Mouse (Mus musculus) heart, embryonic 10.5 days (tissue): ENCODE measurements at regions not wholly inside any gene's neighbourhood (a gene's known extent, or its start where the extent isn't known, plus 50 kb on each side); places are given as distances from the start of the nearest gene placed in this dataset.

Source experiments
- DNase-seq: peaks from one replicate; pipeline ENCODE4 v3.0.0-alpha.2; 2017; ENCODE audit warnings: low spot score
- H3K27ac ChIP-seq: fragments of 300-500 bp; sonication (generic); 2 replicates; pipeline ENCODE4 v1.5.1; 2016; ENCODE audit warnings: mild to moderate bottlenecking
- H3K27me3 ChIP-seq: fragments of 300-500 bp; sonication (generic); 2 replicates; pipeline ENCODE4 v1.6.1; 2016; ENCODE audit warnings: mild to moderate bottlenecking; ENCODE audit not compliant: poor library complexity, insufficient read depth, severe bottlenecking
- H3K36me3 ChIP-seq: fragments of 300-500 bp; sonication (generic); 2 replicates; pipeline ENCODE4 v1.6.1; 2016; ENCODE audit warnings: mild to moderate bottlenecking, moderate library complexity
- H3K4me1 ChIP-seq: fragments of 300-500 bp; sonication (generic); 2 replicates; pipeline ENCODE4 v1.6.1; 2016; ENCODE audit warnings: mild to moderate bottlenecking
- H3K4me3 ChIP-seq: fragments of 300-500 bp; sonication (generic); 2 replicates; pipeline ENCODE4 v1.5.1; 2016; ENCODE audit warnings: mild to moderate bottlenecking, moderate library complexity
- H3K9me3 ChIP-seq: fragments of 300-500 bp; sonication (generic); 2 replicates; pipeline ENCODE4 v1.6.1; 2016; ENCODE audit warnings: mild to moderate bottlenecking, moderate library complexity
- WGBS: fragments of 180-500 bp; shearing (Covaris S2); methylation state at CpG from one replicate; pipeline ENCODE4 v1.1.7; 2016; 5-methylcytosine and 5-hydroxymethylcytosine counted together

- DNase-seq = no peak
Observed at GRCm38 (mm10) chr14:46225851-46226608, 153.2 kb upstream of the Gm15217 start.

DNA sequence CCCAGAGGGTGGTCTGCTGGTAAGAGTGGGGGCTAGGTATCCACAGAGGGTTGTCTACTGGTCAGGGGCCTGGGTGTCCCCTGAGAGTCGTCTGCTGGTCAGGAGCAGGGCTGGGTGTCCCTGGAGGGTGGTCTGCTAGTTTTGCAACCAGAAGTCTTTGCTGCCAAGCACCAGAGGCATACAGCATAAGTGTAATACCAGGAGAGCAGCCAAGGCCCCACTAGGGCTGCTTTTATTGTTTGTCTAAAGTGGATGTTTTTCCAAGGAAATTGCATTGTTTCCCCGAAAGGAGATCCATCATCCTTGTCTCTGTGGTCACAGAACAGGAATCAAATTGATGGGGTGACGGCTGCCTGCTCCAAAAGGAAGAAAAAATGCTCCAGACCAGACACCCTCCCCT, 145.2 kb upstream of the Gm15217 start:
- DNase-seq = no peak
- H3K4me1 ChIP-seq = no peaks in the 10 kb centered on the region
- H3K27me3 ChIP-seq = no peaks in the 10 kb centered on the region
- H3K27ac ChIP-seq = no peak overlapping the region
- no peak overlapping the region for H3K4me3 ChIP-seq
- WGBS = 36% methylated on average over 3 of the region's 3 CpGs
- H3K36me3 ChIP-seq = no peaks in the 10 kb centered on the region
- no peaks in the 10 kb centered on the region for H3K9me3 ChIP-seq

More at GRCm38 (mm10) chr14:46225851-46226608, 153.2 kb upstream of the Gm15217 start:
- Histone ChIP-seq H3K4me1 (no peaks in the 10 kb centered on the region), H3K27ac (no peak overlapping the region), H3K36me3 (no peaks in the 10 kb centered on the region), H3K9me3 (no peaks in the 10 kb centered on the region), H3K4me3 (no peak overlapping the region), H3K27me3 (no peaks in the 10 kb centered on the region)
- 56% methylated on average over 6 of the region's 6 CpGs for WGBS

DNA sequence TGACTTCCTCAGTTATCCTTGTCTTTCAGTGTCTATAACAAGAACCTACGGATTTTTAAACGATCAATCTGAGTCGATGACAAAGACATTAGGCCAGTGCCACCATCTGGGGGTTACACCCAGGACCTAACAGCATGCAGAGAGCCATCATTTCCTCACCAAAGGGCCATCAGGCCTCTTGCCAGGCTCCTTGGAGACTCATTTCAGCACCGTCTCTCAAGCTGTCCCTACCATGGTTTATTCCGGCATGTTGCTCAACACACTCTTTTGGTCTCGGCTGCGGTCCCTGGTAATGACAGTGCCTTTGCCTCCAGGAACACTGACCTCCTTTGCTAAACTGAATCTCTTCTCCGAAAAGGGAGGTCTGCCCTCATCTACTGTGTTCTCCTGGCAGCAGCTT, 144.4 kb upstream of the Gm15217 start:
- Histone ChIP-seq H3K4me3 (no peak overlapping the region), H3K9me3 (no peaks in the 10 kb centered on the region), H3K27ac (no peak overlapping the region), H3K27me3 (no peaks in the 10 kb centered on the region), H3K36me3 (no peaks in the 10 kb centered on the region), H3K4me1 (no peaks in the 10 kb centered on the region)
- no peak for DNase-seq
- WGBS = 86% methylated on average over 8 of the region's 8 CpGs

DNA sequence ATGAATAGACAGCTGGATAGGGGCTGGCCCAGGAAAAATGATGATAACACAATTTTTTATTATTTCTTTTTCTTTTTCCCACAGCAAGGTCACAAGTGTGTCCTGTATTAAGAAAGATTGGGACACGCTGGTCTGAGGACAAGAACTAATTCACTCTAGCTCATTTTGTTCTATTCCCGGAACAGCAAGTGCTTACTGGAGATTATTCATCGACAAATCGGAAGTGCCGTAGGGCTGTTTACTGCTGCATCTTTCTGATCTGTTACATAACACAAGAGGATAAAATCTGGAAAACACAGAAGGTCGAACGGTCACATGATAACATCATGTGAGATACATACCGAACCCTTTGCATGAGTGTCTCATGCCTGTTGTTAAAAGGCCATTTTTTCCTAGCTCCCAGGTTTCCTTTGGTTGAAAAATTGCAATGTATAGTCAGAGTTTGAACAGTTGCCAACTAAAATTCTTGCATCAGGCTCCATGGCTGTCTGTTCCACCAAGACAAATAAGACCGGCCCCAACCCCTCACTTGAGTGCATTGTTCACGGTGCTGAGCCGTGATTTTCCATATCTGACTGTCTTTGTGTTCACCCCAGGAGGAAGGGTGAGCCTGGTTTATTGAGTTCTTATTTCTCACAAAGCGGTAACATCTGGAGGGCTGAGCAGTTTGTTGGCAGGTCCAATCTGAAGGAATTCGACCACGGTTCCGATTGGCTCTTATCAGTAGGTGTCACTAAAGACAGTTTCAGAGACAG, 139.0 kb upstream of the Gm15217 start:
- no peaks in the 10 kb centered on the region for H3K36me3 ChIP-seq

DNA sequence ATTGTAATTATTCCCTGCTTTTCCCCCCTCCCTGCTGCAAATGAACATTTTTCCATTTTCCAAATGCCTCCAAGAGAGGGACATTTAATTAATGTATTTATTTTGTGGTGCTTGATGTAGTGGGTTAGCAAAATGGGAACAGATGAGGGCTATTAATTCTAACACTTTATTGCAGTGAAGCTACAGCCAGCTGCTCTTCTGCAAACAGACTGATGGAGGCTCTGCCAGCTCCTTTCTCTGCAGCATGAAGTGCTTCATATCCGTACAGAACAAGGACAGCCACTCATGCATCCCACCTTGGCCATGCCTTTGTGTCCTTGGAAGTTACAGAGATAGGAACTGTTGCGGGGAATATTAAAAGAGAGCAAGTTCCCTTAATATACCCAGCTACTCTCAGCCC, 138.3 kb upstream of the Gm15217 start:
- Histone ChIP-seq H3K4me1 (no peaks in the 10 kb centered on the region), H3K4me3 (no peak overlapping the region), H3K9me3 (no peaks in the 10 kb centered on the region), H3K27ac (no peak overlapping the region), H3K27me3 (no peaks in the 10 kb centered on the region), H3K36me3 (no peaks in the 10 kb centered on the region)
- DNase-seq = no peak
- WGBS = 71% methylated on average over 2 of the region's 2 CpGs

More for the DNA sequence above, 139.0 kb upstream of the Gm15217 start:
- no peak for DNase-seq
- no peaks in the 10 kb centered on the region for H3K9me3 ChIP-seq
- WGBS = 71% methylated on average over 15 of the region's 15 CpGs
- no peaks in the 10 kb centered on the region for H3K27me3 ChIP-seq
- H3K4me1 ChIP-seq = no peaks in the 10 kb centered on the region
- H3K27ac ChIP-seq = no peak overlapping the region
- no peak overlapping the region for H3K4me3 ChIP-seq

DNA sequence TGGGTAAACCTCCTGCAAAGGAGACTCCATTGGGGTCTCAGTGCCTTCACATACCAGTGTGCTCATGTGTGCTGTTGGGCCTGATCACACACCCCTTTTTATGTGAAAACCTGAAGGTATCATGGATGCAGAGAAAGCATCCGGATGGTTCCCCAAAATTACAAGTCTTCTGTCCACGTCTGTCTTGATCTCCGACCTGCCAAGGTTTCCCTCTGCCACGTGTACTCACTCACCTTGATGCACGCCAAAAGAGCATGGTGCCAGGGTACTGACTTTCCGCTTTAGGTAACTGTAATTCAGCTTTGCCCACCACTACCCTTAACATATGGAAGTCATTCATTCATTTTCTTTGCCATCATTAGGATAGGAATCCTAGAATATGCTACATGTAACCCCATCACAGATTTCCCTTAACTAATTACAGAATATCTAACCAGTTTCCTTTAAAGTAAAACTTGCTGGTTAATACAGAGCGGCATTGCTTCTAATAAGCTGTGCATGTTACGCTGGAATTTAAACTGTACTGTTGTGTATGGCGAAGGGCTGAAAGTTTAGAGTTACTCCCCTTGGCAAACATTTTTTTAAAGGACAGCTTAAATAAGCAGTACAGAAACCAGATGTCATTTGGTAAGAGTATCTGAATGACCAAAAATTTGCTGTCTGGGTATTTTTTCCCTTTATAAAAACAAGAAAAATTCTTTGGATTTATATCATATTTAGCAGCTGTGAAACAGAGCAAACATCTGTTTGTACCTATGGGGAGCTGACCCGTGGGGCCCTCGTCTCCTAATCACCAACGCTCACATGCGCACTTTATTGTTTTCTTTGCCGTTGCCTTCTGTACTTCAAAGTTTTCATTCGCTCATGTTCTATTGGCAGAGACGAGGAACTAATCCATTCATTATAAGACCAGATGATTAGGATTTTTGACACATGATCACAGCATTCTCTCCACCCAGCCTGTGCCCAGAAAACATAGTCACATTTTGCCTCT, 131.4 kb upstream of the Gm15217 start:
- H3K4me1 ChIP-seq = no peaks in the 10 kb centered on the region
- no peaks in the 10 kb centered on the region for H3K9me3 ChIP-seq
- no peak overlapping the region for H3K27ac ChIP-seq
- no peaks in the 10 kb centered on the region for H3K27me3 ChIP-seq
- H3K4me3 ChIP-seq = no peak overlapping the region
- 81% methylated on average over 16 of the region's 16 CpGs for WGBS
- H3K36me3 ChIP-seq = no peaks in the 10 kb centered on the region
- no peak for DNase-seq

DNA sequence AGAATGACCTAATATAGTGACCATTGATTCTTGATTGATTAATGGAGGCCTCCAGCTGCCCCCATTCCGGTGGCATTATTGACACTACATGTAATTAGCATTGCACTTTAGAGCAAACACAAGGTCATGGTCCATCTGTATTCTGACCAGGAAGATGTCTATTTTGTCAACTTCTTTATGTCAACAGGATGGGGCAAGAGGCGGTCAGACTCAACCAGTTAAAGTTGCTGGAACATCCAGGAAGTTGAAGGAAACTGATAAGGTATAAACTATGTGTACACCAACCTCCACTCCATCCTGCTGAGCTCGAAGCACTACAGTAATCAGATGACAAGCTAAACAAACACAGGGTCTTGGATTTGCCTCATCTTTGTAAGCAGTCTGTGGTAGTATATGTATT, 130.1 kb upstream of the Gm15217 start:
- Histone ChIP-seq H3K4me1 (no peaks in the 10 kb centered on the region), H3K4me3 (no peak overlapping the region), H3K27me3 (no peaks in the 10 kb centered on the region), H3K36me3 (no peaks in the 10 kb centered on the region), H3K9me3 (no peaks in the 10 kb centered on the region), H3K27ac (no peak overlapping the region)
- no peak for DNase-seq
- 45% methylated on average over 3 of the region's 3 CpGs for WGBS

GRCm38 (mm10) chr14:46255261-46255660, 124.0 kb upstream of the Gm15217 start:
- Histone ChIP-seq H3K27me3 (no peaks in the 10 kb centered on the region), H3K36me3 (no peaks in the 10 kb centered on the region), H3K9me3 (no peaks in the 10 kb centered on the region), H3K4me1 (peaks cover 13% of the 10 kb centered on the region), H3K27ac (no peak overlapping the region), H3K4me3 (no peak overlapping the region)
- WGBS = 77% methylated on average over 3 of the region's 3 CpGs
- DNase-seq = no peak

DNA sequence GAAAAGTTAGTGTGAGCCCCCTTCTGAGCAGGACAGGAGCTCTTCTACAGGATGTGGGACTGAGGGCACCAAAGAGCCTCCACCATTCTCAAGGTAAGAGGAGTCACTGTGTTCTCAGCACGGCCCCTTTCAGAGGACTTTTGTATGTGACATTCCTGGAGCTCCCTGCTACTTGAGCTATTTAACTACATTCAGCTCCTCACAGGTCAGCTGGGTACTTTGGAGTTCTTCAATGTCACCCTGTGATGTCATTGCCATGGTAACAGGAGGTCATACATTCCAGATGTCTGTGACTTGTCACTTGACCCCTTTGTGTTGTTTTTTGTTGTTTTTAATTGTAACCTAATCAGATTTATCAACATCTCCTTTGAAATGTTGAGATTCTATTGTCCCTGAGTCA, 122.9 kb upstream of the Gm15217 start:
- Histone ChIP-seq H3K9me3 (no peaks in the 10 kb centered on the region), H3K4me1 (peaks cover 13% of the 10 kb centered on the region), H3K4me3 (no peak overlapping the region), H3K27ac (no peak overlapping the region), H3K27me3 (no peaks in the 10 kb centered on the region), H3K36me3 (no peaks in the 10 kb centered on the region)
- 19% methylated on average over 1 of the region's 1 CpGs for WGBS
- DNase-seq = no peak

DNA sequence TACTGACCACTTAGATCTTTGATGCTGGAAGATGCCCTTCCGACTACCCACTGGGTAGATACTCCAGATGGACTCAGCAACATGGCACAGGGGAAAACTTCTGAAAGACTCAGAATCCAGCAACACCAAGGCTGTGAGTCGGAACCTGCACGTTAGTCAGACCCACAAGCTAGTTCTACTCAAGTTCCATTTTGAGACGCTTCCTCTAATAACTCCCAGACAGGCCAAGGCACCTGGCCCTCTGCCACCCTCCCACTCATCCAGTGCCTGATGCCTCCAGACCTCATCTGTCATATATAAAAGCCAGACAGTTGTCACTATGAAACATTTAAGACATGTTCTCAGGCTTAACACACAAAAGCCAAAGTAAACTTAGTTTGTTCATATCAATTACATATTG, 121.9 kb upstream of the Gm15217 start:
- Histone ChIP-seq H3K36me3 (no peaks in the 10 kb centered on the region), H3K27ac (no peak overlapping the region; the same call in 1 of the 2 replicates), H3K9me3 (no peaks in the 10 kb centered on the region), H3K27me3 (no peaks in the 10 kb centered on the region), H3K4me1 (peaks cover 13% of the 10 kb centered on the region), H3K4me3 (no peak overlapping the region)
- DNase-seq = no peak
- 76% methylated on average over 4 of the region's 4 CpGs for WGBS

DNA sequence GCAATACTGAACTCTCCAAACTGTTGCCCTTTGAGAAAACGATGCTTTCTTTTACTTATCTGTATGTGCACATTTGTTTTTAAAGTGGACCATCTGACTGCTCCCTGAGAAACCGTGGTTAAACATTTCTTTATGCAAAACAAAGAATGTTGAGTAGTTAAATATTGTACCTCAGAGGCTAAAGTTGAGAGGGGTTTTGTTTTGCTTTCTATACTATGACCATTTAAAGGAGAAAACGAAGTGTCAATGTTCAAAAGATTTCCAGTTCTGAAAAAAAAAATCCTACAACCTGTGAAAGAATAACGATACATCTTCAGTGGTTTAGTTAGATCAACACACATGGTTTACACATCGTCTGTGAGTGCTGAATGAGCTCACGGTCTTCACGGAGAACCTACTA, 120.7 kb upstream of the Gm15217 start:
- no peaks in the 10 kb centered on the region for H3K27me3 ChIP-seq
- no peak overlapping the region for H3K4me3 ChIP-seq
- H3K36me3 ChIP-seq = no peaks in the 10 kb centered on the region
- peaks cover 13% of the 10 kb centered on the region for H3K4me1 ChIP-seq
- no peak overlapping the region for H3K27ac ChIP-seq
- 67% methylated on average over 7 of the region's 7 CpGs for WGBS
- no peak for DNase-seq
- no peaks in the 10 kb centered on the region for H3K9me3 ChIP-seq

DNA sequence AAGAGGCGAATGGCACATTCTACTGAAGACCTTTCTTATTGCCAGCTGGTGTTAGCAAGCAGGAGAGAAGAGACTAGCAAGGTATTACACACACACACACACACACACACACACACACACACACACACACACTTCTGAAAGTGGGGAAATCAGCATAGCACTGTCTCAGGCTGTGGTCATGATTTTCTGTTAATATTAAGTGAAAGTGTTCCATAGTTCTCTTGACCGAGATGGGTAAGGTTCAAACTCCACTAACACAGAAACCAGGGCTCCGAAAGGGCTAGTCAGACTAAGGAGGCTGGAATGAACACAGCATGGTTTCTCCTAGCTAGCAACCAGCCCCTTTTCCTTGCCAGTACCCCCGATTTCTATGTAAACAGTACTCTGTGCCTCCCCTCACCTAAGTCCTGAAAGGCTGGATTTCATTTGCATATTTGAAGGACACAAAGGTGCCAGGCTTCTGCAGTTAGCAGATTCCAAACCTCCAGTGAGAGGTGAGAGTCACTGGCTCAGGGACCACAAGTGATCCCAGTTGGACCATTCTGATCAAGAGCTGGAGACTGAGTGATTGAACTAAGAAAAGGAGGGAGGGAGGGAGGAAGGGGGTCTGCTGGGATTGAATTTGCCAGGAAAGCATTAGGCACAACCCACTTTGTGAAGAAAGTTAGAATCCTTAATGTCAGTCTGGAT, 118.8 kb upstream of the Gm15217 start:
- Histone ChIP-seq H3K36me3 (no peaks in the 10 kb centered on the region), H3K4me1 (peaks cover 13% of the 10 kb centered on the region), H3K9me3 (no peaks in the 10 kb centered on the region), H3K4me3 (no peak overlapping the region), H3K27me3 (no peaks in the 10 kb centered on the region), H3K27ac (no peak overlapping the region)
- 76% methylated on average over 4 of the region's 4 CpGs for WGBS
- no peak for DNase-seq
